Mouse (Mus musculus) limb, embryonic 11.5 days (tissue): ENCODE results near the gene Slc38a11. TPM values are rescaled to one million over a fixed set of nuclear protein-coding genes. Genes with fewer than 3 reads are reported as not detected.

Source experiments
- ATAC-seq: fragments of 200-750 bp; cut with Nextera tagmentation; 2 replicates; pipeline ENCODE4 v1.8.0; 2017; ENCODE audit warnings: low read depth; ENCODE audit not compliant: insufficient number of reproducible peaks, low FRiP score, low TSS enrichment
- DNase-seq: peaks from one replicate; pipeline ENCODE4 v3.0.0-alpha.2; 2015; ENCODE audit warnings: low spot score
- H3K27ac ChIP-seq: fragments of 300-500 bp; sonication (generic); replicated peaks from 2 replicates; pipeline ENCODE4 v1.5.1; 2014; ENCODE audit warnings: low read depth, mild to moderate bottlenecking, low read length
- H3K27me3 ChIP-seq: fragments of 300-500 bp; sonication (generic); 2 replicates; pipeline ENCODE4 v1.6.1; 2014; ENCODE audit warnings: mild to moderate bottlenecking, low read length, mixed read lengths; ENCODE audit not compliant: control insufficient read depth, insufficient read depth
- H3K36me3 ChIP-seq: fragments of 300-500 bp; sonication (generic); 2 replicates; pipeline ENCODE4 v1.6.1; 2014; ENCODE audit warnings: mild to moderate bottlenecking, low read length, moderate library complexity, mixed read lengths; ENCODE audit not compliant: control insufficient read depth, insufficient read depth
- H3K4me1 ChIP-seq: fragments of 300-500 bp; sonication (generic); 2 replicates; pipeline ENCODE4 v1.6.1; 2014; ENCODE audit warnings: low read length, mixed read lengths; ENCODE audit not compliant: control insufficient read depth, insufficient read depth
- H3K4me2 ChIP-seq: fragments of 300-500 bp; sonication (generic); 2 replicates; pipeline ENCODE4 v1.6.1; 2014; ENCODE audit warnings: low read depth, mild to moderate bottlenecking, moderate library complexity; ENCODE audit not compliant: severe bottlenecking
- H3K4me3 ChIP-seq: fragments of 300-500 bp; sonication (generic); 2 replicates; pipeline ENCODE4 v1.5.1; 2014; ENCODE audit warnings: low read depth, low read length
- H3K9ac ChIP-seq: fragments of 300-500 bp; sonication (generic); 2 replicates; pipeline ENCODE4 v1.6.1; 2014; ENCODE audit warnings: mild to moderate bottlenecking, low read length
- H3K9me3 ChIP-seq: fragments of 300-500 bp; sonication (generic); 2 replicates; pipeline ENCODE4 v1.6.1; 2016; ENCODE audit warnings: low read length; ENCODE audit not compliant: control insufficient read depth
- WGBS: fragments of 180-500 bp; shearing (Covaris S2); extraction: QIAGEN DNeasy Blood & Tissue Kit; methylation state at CpG from one replicate; pipeline ENCODE4 v1.1.7; 2014; 5-methylcytosine and 5-hydroxymethylcytosine counted together
- polyA plus RNA-seq: library from polyadenylated mRNA; unstranded; fragments of >200 nt; fragmentation: Nextera tagmentation; extraction: Ambion mirVana; gene quantifications from 2 replicates; pipeline ENCODE4 v1.2.1, GENCODE M21; 2014

Gene Slc38a11
- polyA plus RNA-seq, 1 experiment from 2014 or later: 0.37 TPM

GRCm38 (mm10) chr2:65382485-65382884 is 18.7 kb upstream of the Slc38a11 start:
- Histone ChIP-seq H3K9me3 (no peaks in the 10 kb centered on the region), H3K9ac (no peak overlapping the region), H3K27ac (no peak overlapping the region), H3K4me3 (no peak overlapping the region), H3K27me3 (no peaks in the 10 kb centered on the region), H3K4me2 (no peak overlapping the region), H3K36me3 (no peaks in the 10 kb centered on the region), H3K4me1 (peaks cover 3% of the 10 kb centered on the region; the same call in 1 of the 2 replicates)
- DNase-seq: peak; percentile 71
- 4% methylated on average over 4 of the region's 4 CpGs for whole genome bisulfite sequencing
- ATAC-seq: peak; percentile 94

- no peaks in the 10 kb centered on the region for H3K9me3 ChIP-seq
- no peak overlapping the region for H3K9ac ChIP-seq
- no peak overlapping the region for H3K4me3 ChIP-seq
- WGBS: 60% methylated on average over 4 of the region's 4 CpGs
- H3K4me1 ChIP-seq: peaks cover 3% of the 10 kb centered on the region; the same call in 1 of the 2 replicates
- no peak overlapping the region for H3K27ac ChIP-seq
- ATAC-seq (no peak), DNase-seq (no peak)
- H3K27me3 ChIP-seq: no peaks in the 10 kb centered on the region
- no peaks in the 10 kb centered on the region for H3K36me3 ChIP-seq
- no peak overlapping the region for H3K4me2 ChIP-seq
These were observed 14.6 kb upstream of the Slc38a11 start for GRCm38 (mm10) chr2:65378425-65378824.

- H3K27me3 ChIP-seq: no peaks in the 10 kb centered on the region
- no peak overlapping the region for H3K9ac ChIP-seq
- H3K9me3 ChIP-seq: no peaks in the 10 kb centered on the region
- no peak for ATAC-seq
- H3K4me3 ChIP-seq: no peak overlapping the region
- no peak overlapping the region for H3K4me2 ChIP-seq
- H3K36me3 ChIP-seq: no peaks in the 10 kb centered on the region
- no peaks in the 10 kb centered on the region for H3K4me1 ChIP-seq
- 94% methylated on average over 5 of the region's 5 CpGs for WGBS
- DNase-seq: no peak
- no peak overlapping the region for H3K27ac ChIP-seq
These were observed 10.6 kb upstream of the Slc38a11 start for GRCm38 (mm10) chr2:65374410-65374809.

GRCm38 (mm10) chr2:65373076-65373475 is 9.2 kb upstream of the Slc38a11 start:
- DNase-seq (no peak), ATAC-seq (no peak)
- WGBS: 94% methylated on average over 4 of the region's 4 CpGs

GRCm38 (mm10) chr2:65360736-65361475 is 2.9 kb downstream of the Slc38a11 start:
- no peak for ATAC-seq
- no peak overlapping the region for H3K4me3 ChIP-seq
- H3K27me3 ChIP-seq: no peaks in the 10 kb centered on the region
- H3K36me3 ChIP-seq: no peaks in the 10 kb centered on the region
- no peaks in the 10 kb centered on the region for H3K9me3 ChIP-seq
- H3K27ac ChIP-seq: no peak overlapping the region
- H3K4me2 ChIP-seq: no peak overlapping the region
- 83% methylated on average over 9 of the region's 9 CpGs for WGBS
- no peak for DNase-seq
- no peak overlapping the region for H3K9ac ChIP-seq
- no peaks in the 10 kb centered on the region for H3K4me1 ChIP-seq

More at GRCm38 (mm10) chr2:65373076-65373475, 9.2 kb upstream of the Slc38a11 start:
- Histone ChIP-seq H3K27ac (no peak overlapping the region), H3K36me3 (no peaks in the 10 kb centered on the region), H3K9me3 (no peaks in the 10 kb centered on the region), H3K27me3 (no peaks in the 10 kb centered on the region), H3K9ac (no peak overlapping the region), H3K4me1 (no peaks in the 10 kb centered on the region), H3K4me2 (no peak overlapping the region), H3K4me3 (no peak overlapping the region)

GRCm38 (mm10) chr2:65347367-65347766 is 16.5 kb downstream of the Slc38a11 start:
- Histone ChIP-seq H3K27ac (no peak overlapping the region), H3K36me3 (no peaks in the 10 kb centered on the region), H3K4me1 (no peaks in the 10 kb centered on the region), H3K4me2 (no peak overlapping the region), H3K9ac (no peak overlapping the region), H3K9me3 (no peaks in the 10 kb centered on the region), H3K27me3 (no peaks in the 10 kb centered on the region), H3K4me3 (no peak overlapping the region)
- ATAC-seq (no peak), DNase-seq (no peak)
- WGBS: 73% methylated on average over 4 of the region's 4 CpGs

- WGBS: 71% methylated on average over 1 of the region's 1 CpGs
- H3K4me2 ChIP-seq: no peak overlapping the region
- H3K36me3 ChIP-seq: no peaks in the 10 kb centered on the region
- H3K4me1 ChIP-seq: no peaks in the 10 kb centered on the region
- H3K9me3 ChIP-seq: no peaks in the 10 kb centered on the region
- H3K4me3 ChIP-seq: no peak overlapping the region
- no peak overlapping the region for H3K9ac ChIP-seq
- ATAC-seq (no peak), DNase-seq (no peak)
- H3K27ac ChIP-seq: no peak overlapping the region
- H3K27me3 ChIP-seq: no peaks in the 10 kb centered on the region
These were observed 16.9 kb downstream of the Slc38a11 start for GRCm38 (mm10) chr2:65346915-65347314.

- H3K4me1 ChIP-seq: no peaks in the 10 kb centered on the region
- H3K9me3 ChIP-seq: no peaks in the 10 kb centered on the region
- no peak overlapping the region for H3K27ac ChIP-seq
- H3K4me2 ChIP-seq: no peak overlapping the region
- no peak overlapping the region for H3K4me3 ChIP-seq
- 86% methylated on average over 5 of the region's 5 CpGs for WGBS
- ATAC-seq (no peak), DNase-seq (no peak)
- no peaks in the 10 kb centered on the region for H3K27me3 ChIP-seq
- no peaks in the 10 kb centered on the region for H3K36me3 ChIP-seq
- H3K9ac ChIP-seq: no peak overlapping the region
These were observed 17.8 kb downstream of the Slc38a11 start for GRCm38 (mm10) chr2:65346037-65346436.

GRCm38 (mm10) chr2:65342057-65342456 is 21.8 kb downstream of the Slc38a11 start:
- no peaks in the 10 kb centered on the region for H3K4me1 ChIP-seq
- H3K9ac ChIP-seq: no peak overlapping the region
- DNase-seq (peak; percentile 40), ATAC-seq (0 out of 2 replicates have a peak, but pooled peaks have one; percentile 40)
- no peaks in the 10 kb centered on the region for H3K9me3 ChIP-seq
- no peak overlapping the region for H3K4me3 ChIP-seq
- no peaks in the 10 kb centered on the region for H3K36me3 ChIP-seq
- H3K27me3 ChIP-seq: no peaks in the 10 kb centered on the region
- H3K4me2 ChIP-seq: no peak overlapping the region
- H3K27ac ChIP-seq: no peak overlapping the region
- 35% methylated on average over 10 of the region's 10 CpGs for WGBS
